In genomic region chr4:97908576-97909147, GRCm38 (mm10) we compare ENCODE assay signal across 11 mouse cellular contexts.
DNase-seq lines count a peak whose midpoint lies in the region; ATAC-seq and TF ChIP-seq lines count a peak whose summit lies in the region.
"Had no signal": no experiment of that assay in that cellular context is flagged by ENCODE, and none has a peak within 500 bp of the region (broad histone marks: within the 10 kb centered on the region; RNA-seq: fewer than 3 reads in every experiment).

No protein-coding gene starts in this region.

- H3K4me2 ChIP-seq in forebrain, embryonic 16.5 days (ENCODE audit: low read length), result no peak overlapping the region
- H3K4me2 ChIP-seq in kidney, embryonic 14.5 days (replicated peaks; ENCODE audit: low read depth, low read length), result no peak overlapping the region
- H3K4me2 ChIP-seq in heart, postnatal 0 days (ENCODE audit: low read depth, low read length), result peak overlapping the region; percentile 41
- H3K4me2 ChIP-seq: midbrain, embryonic 12.5 days had no signal

- no peak for ATAC-seq in forebrain, embryonic 16.5 days
- no peak for ATAC-seq in kidney, embryonic 14.5 days (ENCODE audit: low FRiP score, low TSS enrichment)
- peak; percentile 94 for ATAC-seq in heart, postnatal 0 days (ENCODE audit: insufficient read depth, low read depth)
- ATAC-seq: intestine, embryonic 16.5 days had no signal

- no peak for DNase-seq in forebrain, embryonic 10.5 days (ENCODE audit: extremely low spot score, low spot score)
- DNase-seq in kidney, adult 9 months, result peak; percentile 68
- DNase-seq in heart, adult 8-10 months (ENCODE audit: low spot score), result peak; percentile 61
- DNase-seq in heart, postnatal 0 days (ENCODE audit: low spot score), result peak; percentile 81
- DNase-seq in retina, embryonic 14.5 days (ENCODE audit: low spot score), result no peak
- DNase-seq in left cerebral cortex, postnatal 14 days (ENCODE audit: low spot score in 2 of 2), result no peak
- DNase-seq: lung, adult 2 months had no signal

- H3K9ac ChIP-seq in forebrain, embryonic 16.5 days (replicated peaks; ENCODE audit: low read depth, low read length), result no peak overlapping the region
- H3K9ac ChIP-seq in kidney, embryonic 14.5 days (ENCODE audit: low read depth, low read length), result no peak overlapping the region
- 0 out of 2 replicates have a peak overlapping the region, but pooled peaks have one; percentile 2 for H3K9ac ChIP-seq in heart, postnatal 0 days (replicated peaks; ENCODE audit: low read depth, low read length)
- H3K9ac ChIP-seq: midbrain, embryonic 12.5 days had no signal

- no peak overlapping the region for H3K4me3 ChIP-seq in forebrain, embryonic 16.5 days (replicated peaks; ENCODE audit: low read length)
- H3K4me3 ChIP-seq in forebrain, embryonic 10.5 days, result no peak overlapping the region
- H3K4me3 ChIP-seq in kidney, embryonic 14.5 days (ENCODE audit: low read length), result no peak overlapping the region
- H3K4me3 ChIP-seq in heart, postnatal 0 days (ENCODE audit: low read depth, low read length), result no peak overlapping the region
- H3K4me3 ChIP-seq: midbrain, embryonic 12.5 days had no signal

- peaks cover 60% of the 10 kb centered on the region for H3K4me1 ChIP-seq in forebrain, embryonic 16.5 days (replicated peaks; ENCODE audit: control insufficient read depth, insufficient read depth, low read length)
- peaks cover 22% of the 10 kb centered on the region for H3K4me1 ChIP-seq in forebrain, embryonic 10.5 days
- no peaks in the 10 kb centered on the region for H3K4me1 ChIP-seq in kidney, embryonic 14.5 days (ENCODE audit: control insufficient read depth, insufficient read depth, low read length)
- H3K4me1 ChIP-seq in heart, postnatal 0 days (ENCODE audit: control insufficient read depth, insufficient read depth), result peaks cover 48% of the 10 kb centered on the region

- TF ChIP-seq EP300 in heart, postnatal 0 days (IDR thresholded peaks at IDR 0.05; ENCODE audit: low read depth), result peak; percentile 86

- no peak for TF ChIP-seq CTCF in heart, postnatal 0 days (IDR thresholded peaks at IDR 0.05; ENCODE audit: low read depth)

- H3K9me3 ChIP-seq in forebrain, embryonic 16.5 days (ENCODE audit: control insufficient read depth, low read length), result no peaks in the 10 kb centered on the region
- no peaks in the 10 kb centered on the region for H3K9me3 ChIP-seq in forebrain, embryonic 10.5 days
- no peaks in the 10 kb centered on the region for H3K9me3 ChIP-seq in kidney, embryonic 14.5 days (ENCODE audit: control insufficient read depth, low read length)
- no peaks in the 10 kb centered on the region for H3K9me3 ChIP-seq in heart, postnatal 0 days (replicated peaks; ENCODE audit: control insufficient read depth, low read length)
- H3K9me3 ChIP-seq: midbrain, embryonic 12.5 days had no signal

- intact Hi-C loops in left cerebral cortex, postnatal 14 days (cut with DNase I), result no loop called here

- WGBS in forebrain, embryonic 16.5 days, result 64% methylated on average over 4 of the region's 4 CpGs
- WGBS in forebrain, embryonic 10.5 days, result 82% methylated on average over 4 of the region's 4 CpGs
- WGBS in kidney, embryonic 14.5 days, result 68% methylated on average over 4 of the region's 4 CpGs
- 42% methylated on average over 4 of the region's 4 CpGs for WGBS in heart, postnatal 0 days

- H3K36me3 ChIP-seq in forebrain, embryonic 16.5 days (ENCODE audit: control insufficient read depth, insufficient read depth), result no peaks in the 10 kb centered on the region
- H3K36me3 ChIP-seq in forebrain, embryonic 10.5 days (replicated peaks), result peaks cover 5% of the 10 kb centered on the region; the same call in 1 of the 2 replicates
- H3K36me3 ChIP-seq in kidney, embryonic 14.5 days (ENCODE audit: control insufficient read depth, insufficient read depth, low read length), result no peaks in the 10 kb centered on the region
- H3K36me3 ChIP-seq in heart, postnatal 0 days (replicated peaks; ENCODE audit: control insufficient read depth, insufficient read depth, low read length), result no peaks in the 10 kb centered on the region
- H3K36me3 ChIP-seq: midbrain, embryonic 12.5 days had no signal

- peak overlapping the region; percentile 25 for H3K27ac ChIP-seq in forebrain, embryonic 16.5 days (ENCODE audit: low read length)
- H3K27ac ChIP-seq in forebrain, embryonic 10.5 days, result no peak overlapping the region
- H3K27ac ChIP-seq in kidney, embryonic 14.5 days (ENCODE audit: low read depth, low read length), result no peak overlapping the region
- peak overlapping the region; percentile 91 for H3K27ac ChIP-seq in heart, postnatal 0 days (ENCODE audit: low read depth)
- H3K27ac ChIP-seq: midbrain, embryonic 12.5 days had no signal

- no peaks in the 10 kb centered on the region for H3K27me3 ChIP-seq in forebrain, embryonic 16.5 days (replicated peaks; ENCODE audit: control insufficient read depth, insufficient read depth, low read length)
- H3K27me3 ChIP-seq in forebrain, embryonic 10.5 days (ENCODE audit: poor library complexity, severe bottlenecking), result no peaks in the 10 kb centered on the region
- no peaks in the 10 kb centered on the region for H3K27me3 ChIP-seq in kidney, embryonic 14.5 days (ENCODE audit: control insufficient read depth, insufficient read depth, low read length)
- H3K27me3 ChIP-seq in heart, postnatal 0 days (ENCODE audit: control insufficient read depth, insufficient read depth, low read length), result no peaks in the 10 kb centered on the region
- H3K27me3 ChIP-seq: midbrain, embryonic 12.5 days had no signal

Comparison
In these comparisons a context has a peak if more than half of its experiments do, and no peak if none do; other contexts are left out.
1. H3K27ac ChIP-seq: peak in forebrain, embryonic 16.5 days (single experiment) and heart, postnatal 0 days (single experiment); none in forebrain, embryonic 10.5 days (single experiment) and kidney, embryonic 14.5 days (single experiment).
2. DNase-seq: peak in kidney, adult 9 months (single experiment), heart, adult 8-10 months (single experiment) and heart, postnatal 0 days (single experiment); none in forebrain, embryonic 10.5 days (single experiment), retina, embryonic 14.5 days (single experiment) and left cerebral cortex, postnatal 14 days (0 of 2).